Mouse (Mus musculus) kidney, embryonic 15.5 days (tissue): ENCODE results near the gene Cldn7. TPM values are rescaled to one million over a fixed set of nuclear protein-coding genes. Genes with fewer than 3 reads are reported as not detected.
"Not testable (repeated sequence)": the region's sequence is repeated elsewhere in the genome, so short reads cannot be mapped to it uniquely, and the experiment has no call there.

Experiments used
- ATAC-seq: fragments of 200-750 bp; cut with Nextera tagmentation; replicated peaks from 2 replicates; pipeline ENCODE4 v1.8.0; 2017; ENCODE audit warnings: moderate TSS enrichment; ENCODE audit not compliant: low FRiP score
- H3K27ac ChIP-seq: fragments of 300-500 bp; sonication (generic); 2 replicates; pipeline ENCODE4 v1.5.1; 2015; ENCODE audit warnings: mild to moderate bottlenecking, inconsistent platforms
- H3K27me3 ChIP-seq: fragments of 300-500 bp; sonication (generic); 2 replicates; pipeline ENCODE4 v1.6.1; 2015; ENCODE audit warnings: inconsistent platforms
- H3K36me3 ChIP-seq: fragments of 300-500 bp; sonication (generic); 2 replicates; pipeline ENCODE4 v1.6.1; 2015; ENCODE audit warnings: inconsistent platforms
- H3K4me1 ChIP-seq: fragments of 300-500 bp; sonication (generic); 2 replicates; pipeline ENCODE4 v1.6.1; 2015; ENCODE audit warnings: inconsistent platforms
- H3K4me2 ChIP-seq: fragments of 300-500 bp; sonication (generic); 2 replicates; pipeline ENCODE4 v1.6.1; 2015; ENCODE audit warnings: moderate library complexity, mild to moderate bottlenecking, inconsistent platforms
- H3K4me3 ChIP-seq: fragments of 300-500 bp; sonication (generic); replicated peaks from 2 replicates; pipeline ENCODE4 v1.5.1; 2015; ENCODE audit warnings: mild to moderate bottlenecking, inconsistent platforms
- H3K9ac ChIP-seq: fragments of 300-500 bp; sonication (generic); 2 replicates; pipeline ENCODE4 v1.6.1; 2015; ENCODE audit warnings: mild to moderate bottlenecking, inconsistent platforms
- H3K9me3 ChIP-seq: fragments of 300-500 bp; sonication (generic); replicated peaks from 2 replicates; pipeline ENCODE4 v1.6.1; 2016; ENCODE audit warnings: inconsistent platforms
- WGBS: fragments of 180-500 bp; shearing (Covaris S2); methylation state at CpG from one replicate; pipeline ENCODE4 v1.1.7; 2015; ENCODE audit warnings: mixed read lengths; 5-methylcytosine and 5-hydroxymethylcytosine counted together
- polyA plus RNA-seq: library from polyadenylated mRNA; unstranded; fragments of >200 nt; fragmentation: Nextera tagmentation; extraction: Ambion mirVana; gene quantifications from 2 replicates; pipeline ENCODE4 v1.2.1, GENCODE M21; 2015

Gene Cldn7
- 173 and 178 TPM in 2 replicates for polyA plus RNA-seq

DNA sequence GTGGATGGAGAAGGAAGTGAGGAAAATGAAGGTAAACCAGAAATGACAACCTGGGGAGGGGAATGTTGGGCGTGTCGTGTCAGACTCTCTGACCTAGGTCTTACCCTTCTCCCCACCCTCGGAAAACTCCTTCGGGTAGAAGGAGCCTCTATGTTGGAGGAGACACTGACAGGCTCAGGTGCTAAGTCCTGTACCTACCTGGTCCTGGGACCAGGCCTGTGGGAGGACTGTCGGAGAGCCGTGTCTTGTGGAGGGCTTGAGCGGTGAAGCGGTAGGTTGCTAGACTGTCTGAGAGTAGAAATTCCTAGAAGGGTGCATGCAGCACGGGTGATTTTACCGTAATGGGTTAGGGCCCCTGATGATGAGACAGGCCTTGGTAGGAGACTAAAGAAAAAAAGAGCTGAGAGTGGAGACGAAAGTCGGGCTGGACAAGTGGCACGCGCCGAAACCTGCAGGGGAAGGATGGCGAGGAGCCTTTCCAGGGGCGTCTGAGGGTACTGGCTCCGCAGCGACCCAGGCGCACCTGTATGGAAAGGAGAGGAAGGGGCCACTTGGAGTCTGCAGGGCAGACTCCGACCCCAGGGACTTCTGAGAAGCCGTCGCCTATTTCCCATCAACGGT is at the start of gene Cldn7:
Cldn7 (plus strand) TSS at position 130 of the 621 bp plus-strand sequence.
- H3K36me3 ChIP-seq = peaks cover 24% of the 10 kb centered on the region
- peak within 1 kb of the TSS; percentile 53 for H3K4me3 ChIP-seq
- H3K27me3 ChIP-seq = peaks cover 78% of the 10 kb centered on the region
- no peaks in the 10 kb centered on the region for H3K9me3 ChIP-seq
- 7% methylated on average over 24 of the region's 24 CpGs for WGBS
- peak within 1 kb of the TSS; percentile 83 for H3K27ac ChIP-seq
- H3K4me1 ChIP-seq = peaks cover 37% of the 10 kb centered on the region
- H3K4me2 ChIP-seq = peak within 1 kb of the TSS; percentile 74
- H3K9ac ChIP-seq = peak within 1 kb of the TSS; percentile 59
- no peak; the same call in 1 of the 2 replicates for ATAC-seq

DNA sequence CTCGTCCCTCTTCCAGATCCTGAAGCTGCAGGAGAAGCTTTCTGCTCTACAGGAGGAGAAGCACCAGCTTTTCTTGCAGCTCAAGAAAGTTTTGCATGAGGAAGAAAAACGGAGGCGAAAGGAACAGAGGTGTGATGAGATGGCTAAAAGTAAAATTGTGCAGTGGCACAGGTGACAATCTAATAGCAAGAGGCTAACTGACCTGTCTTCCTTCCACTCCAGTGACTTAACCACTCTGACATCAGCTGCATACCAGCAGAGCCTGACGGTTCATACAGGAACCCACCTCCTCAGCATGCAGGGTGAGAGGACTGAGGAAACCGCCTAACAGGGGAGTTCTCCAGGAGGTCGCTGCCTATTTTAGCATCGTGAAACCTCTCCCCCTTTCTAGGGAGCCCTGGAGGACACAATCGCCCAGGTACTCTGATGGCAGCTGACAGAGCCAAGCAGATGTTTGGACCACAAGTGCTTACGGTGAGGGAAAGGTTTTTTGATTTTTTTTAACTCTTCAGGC is 49.6 kb upstream of the Cldn7 start:
- Histone ChIP-seq H3K36me3 (peaks cover 82% of the 10 kb centered on the region), H3K4me2 (peak overlapping the region; percentile 87), H3K4me3 (peak overlapping the region; percentile 72), H3K4me1 (peaks cover 58% of the 10 kb centered on the region), H3K27me3 (no peaks in the 10 kb centered on the region), H3K9me3 (no peaks in the 10 kb centered on the region), H3K27ac (no peak overlapping the region), H3K9ac (peak overlapping the region; percentile 76)
- no peak for ATAC-seq
- WGBS = 38% methylated on average over 9 of the region's 9 CpGs

DNA sequence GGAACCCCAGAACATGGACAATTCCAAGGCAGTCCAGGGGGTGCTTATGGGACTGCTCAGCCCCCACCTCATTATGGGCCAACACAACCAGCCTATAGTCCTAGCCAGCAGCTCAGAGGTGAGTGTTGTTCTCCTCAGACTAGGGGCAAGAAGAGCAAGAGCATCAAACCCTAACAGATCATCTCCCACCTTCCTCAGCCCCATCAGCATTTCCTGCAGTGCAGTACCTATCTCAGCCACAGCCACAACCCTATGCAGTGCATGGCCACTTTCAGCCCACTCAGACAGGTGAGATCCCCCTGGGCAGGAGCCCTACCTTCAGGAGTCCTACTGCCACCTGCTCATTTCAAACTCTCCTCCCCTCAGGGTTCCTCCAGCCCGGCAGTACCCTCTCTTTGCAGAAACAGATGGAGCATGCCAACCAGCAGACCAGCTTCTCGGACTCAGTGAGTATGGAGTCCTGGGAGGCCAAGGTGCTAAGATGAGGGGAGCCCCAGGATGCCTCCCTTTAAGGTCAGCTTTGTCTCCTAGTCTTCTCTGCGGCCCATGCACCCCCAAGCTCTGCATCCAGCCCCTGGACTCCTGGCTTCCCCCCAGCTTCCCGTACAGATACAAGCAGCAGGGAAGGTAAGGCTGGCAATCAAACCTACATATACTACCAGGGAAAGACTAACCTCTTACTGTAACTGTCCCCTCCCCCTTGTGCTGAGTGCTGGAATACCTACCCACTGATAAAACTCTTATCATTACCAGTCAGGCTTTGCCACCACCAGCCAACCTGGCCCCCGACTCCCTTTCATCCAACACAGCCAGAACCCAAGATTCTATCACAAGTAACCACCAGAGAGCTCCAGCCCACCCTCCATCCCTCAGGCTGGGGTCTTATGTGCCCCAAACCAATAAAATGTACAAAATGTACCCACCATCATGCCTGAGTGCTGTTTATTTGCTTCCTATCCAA is 48.6 kb upstream of the Cldn7 start:
- Histone ChIP-seq H3K4me1 (peaks cover 58% of the 10 kb centered on the region), H3K27ac (no peak overlapping the region), H3K9ac (no peak overlapping the region), H3K36me3 (peaks cover 72% of the 10 kb centered on the region), H3K4me2 (peak overlapping the region; percentile 87), H3K9me3 (no peaks in the 10 kb centered on the region), H3K4me3 (no peak overlapping the region; the same call in 1 of the 2 replicates), H3K27me3 (no peaks in the 10 kb centered on the region)
- WGBS = 60% methylated on average over 5 of the region's 5 CpGs
- ATAC-seq = no peak

DNA sequence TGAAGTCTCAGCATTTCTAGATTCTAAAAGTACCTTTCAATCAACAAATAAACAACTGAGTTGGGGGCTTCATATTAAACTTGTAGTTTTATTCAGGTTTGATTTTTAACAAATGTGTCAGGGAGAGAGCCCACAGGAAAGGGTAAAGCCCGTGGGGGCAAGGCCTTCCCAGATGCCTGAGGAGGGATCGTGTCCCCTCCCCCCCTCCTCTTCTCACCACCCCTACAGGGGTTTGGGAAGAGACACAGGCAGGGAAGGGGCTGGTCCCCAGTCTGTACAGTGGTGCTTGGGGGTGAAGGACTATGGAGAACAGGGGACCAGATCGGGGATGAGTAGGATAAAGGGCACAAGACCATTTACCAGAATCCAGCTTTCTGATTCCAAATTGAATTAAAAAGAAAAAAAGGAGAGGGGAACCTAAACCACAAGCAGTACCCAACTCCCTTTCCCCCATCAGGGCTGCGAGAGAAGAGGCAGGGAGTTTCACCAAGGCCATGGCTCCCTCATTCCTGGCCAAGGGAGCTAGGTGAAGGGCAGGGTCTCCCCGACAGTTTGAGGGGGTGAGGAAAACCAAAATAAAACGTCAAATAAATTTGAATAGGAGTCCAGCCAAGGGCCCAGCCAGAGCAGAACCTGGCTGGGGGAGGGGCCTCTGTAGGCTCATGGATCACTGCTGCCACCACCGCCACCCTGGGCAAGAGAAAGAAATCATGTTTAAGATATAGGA is 47.8 kb upstream of the Cldn7 start:
- not testable (repeated sequence) for H3K27ac ChIP-seq, H3K4me2 ChIP-seq, H3K27me3 ChIP-seq, ATAC-seq, H3K9ac ChIP-seq, H3K4me3 ChIP-seq, H3K9me3 ChIP-seq
- Histone ChIP-seq H3K36me3 (peaks cover 64% of the 10 kb centered on the region), H3K4me1 (peaks cover 58% of the 10 kb centered on the region)
- WGBS = 52% methylated on average over 7 of the region's 7 CpGs

DNA sequence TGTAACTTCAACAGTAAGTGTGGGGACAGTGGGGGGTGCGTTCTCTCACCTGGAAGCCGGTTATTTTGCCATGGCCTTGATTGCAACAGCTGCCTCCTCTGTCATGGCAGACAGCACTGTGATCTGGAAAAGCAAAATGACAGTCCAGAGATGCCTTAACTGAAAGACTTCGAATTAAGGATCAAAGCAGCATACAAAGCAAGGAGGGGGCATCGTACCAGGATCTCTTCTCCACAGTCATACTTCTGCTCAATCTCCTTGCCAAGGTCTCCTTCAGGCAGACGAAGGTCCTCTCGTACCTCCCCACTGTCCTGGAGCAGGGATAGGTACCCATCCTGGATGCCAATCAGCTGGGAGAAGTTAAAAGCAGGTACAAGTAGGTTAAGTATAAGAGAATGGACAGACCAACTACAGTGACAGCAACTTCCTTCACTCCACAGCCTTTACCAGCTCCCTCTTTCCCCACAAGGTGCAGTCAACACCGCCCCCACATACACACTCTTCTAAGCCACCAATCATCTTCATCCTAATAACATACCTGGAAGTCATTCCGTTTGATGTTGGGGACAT is 47.1 kb upstream of the Cldn7 start:
- no peak for ATAC-seq
- Histone ChIP-seq H3K27ac (no peak overlapping the region), H3K36me3 (peaks cover 57% of the 10 kb centered on the region), H3K9me3 (no peaks in the 10 kb centered on the region), H3K4me1 (peaks cover 62% of the 10 kb centered on the region), H3K9ac (no peak overlapping the region), H3K4me3 (no peak overlapping the region), H3K27me3 (no peaks in the 10 kb centered on the region), H3K4me2 (no peak overlapping the region)
- WGBS = 88% methylated on average over 8 of the region's 8 CpGs

DNA sequence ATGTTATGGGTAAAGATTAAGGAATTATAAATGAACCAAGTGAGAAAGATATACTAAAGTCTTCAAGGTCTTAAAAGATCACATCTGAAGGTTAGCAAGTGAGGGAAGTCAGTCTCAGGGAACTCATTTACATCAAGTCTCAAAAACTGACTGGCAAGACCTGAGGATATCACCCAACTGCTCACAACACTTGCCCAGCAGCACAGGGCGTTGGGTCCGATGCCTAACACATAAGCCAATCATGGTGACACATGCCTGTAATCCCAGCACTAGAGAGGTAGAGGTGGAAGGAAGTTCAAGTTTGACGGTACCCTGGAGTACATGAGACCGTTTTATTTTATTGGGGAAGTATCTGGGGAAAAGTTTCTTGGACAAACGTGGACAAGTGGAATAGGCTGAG is 46.5 kb upstream of the Cldn7 start:
- no peak overlapping the region for H3K4me3 ChIP-seq
- H3K9me3 ChIP-seq = no peaks in the 10 kb centered on the region
- H3K4me1 ChIP-seq = peaks cover 60% of the 10 kb centered on the region
- no peak overlapping the region for H3K27ac ChIP-seq
- H3K36me3 ChIP-seq = peaks cover 51% of the 10 kb centered on the region
- H3K9ac ChIP-seq = no peak overlapping the region
- ATAC-seq = no peak
- no peaks in the 10 kb centered on the region for H3K27me3 ChIP-seq
- 82% methylated on average over 5 of the region's 5 CpGs for WGBS
- no peak overlapping the region for H3K4me2 ChIP-seq

DNA sequence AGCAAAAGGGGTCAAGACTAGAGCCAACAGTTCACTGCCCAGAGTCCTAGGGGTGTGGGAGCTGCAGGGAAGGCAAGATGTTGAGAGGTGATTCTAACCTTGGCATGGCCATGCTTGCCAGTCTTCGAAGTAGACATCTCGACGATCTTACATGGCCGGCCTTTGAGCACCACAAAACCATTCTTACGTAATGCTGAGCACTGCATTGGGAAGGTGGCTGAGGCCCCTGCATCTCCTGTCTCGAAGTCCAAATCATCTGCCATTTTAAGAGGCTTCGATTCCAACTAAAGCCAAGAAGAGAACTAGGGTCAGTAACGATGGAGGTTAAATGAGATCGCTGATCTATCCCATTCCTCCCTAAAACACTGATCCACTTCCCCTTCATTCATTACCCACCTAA is 45.5 kb upstream of the Cldn7 start:
- no peaks in the 10 kb centered on the region for H3K9me3 ChIP-seq
- peaks cover 46% of the 10 kb centered on the region for H3K36me3 ChIP-seq
- no peak for ATAC-seq
- H3K4me3 ChIP-seq = peak overlapping the region; percentile 76
- H3K4me2 ChIP-seq = peak overlapping the region; percentile 89
- peak overlapping the region; percentile 100 for H3K27ac ChIP-seq
- no peaks in the 10 kb centered on the region for H3K27me3 ChIP-seq
- WGBS = 82% methylated on average over 9 of the region's 9 CpGs
- peaks cover 54% of the 10 kb centered on the region for H3K4me1 ChIP-seq
- peak overlapping the region; percentile 96; the same call in 1 of the 2 replicates for H3K9ac ChIP-seq

DNA sequence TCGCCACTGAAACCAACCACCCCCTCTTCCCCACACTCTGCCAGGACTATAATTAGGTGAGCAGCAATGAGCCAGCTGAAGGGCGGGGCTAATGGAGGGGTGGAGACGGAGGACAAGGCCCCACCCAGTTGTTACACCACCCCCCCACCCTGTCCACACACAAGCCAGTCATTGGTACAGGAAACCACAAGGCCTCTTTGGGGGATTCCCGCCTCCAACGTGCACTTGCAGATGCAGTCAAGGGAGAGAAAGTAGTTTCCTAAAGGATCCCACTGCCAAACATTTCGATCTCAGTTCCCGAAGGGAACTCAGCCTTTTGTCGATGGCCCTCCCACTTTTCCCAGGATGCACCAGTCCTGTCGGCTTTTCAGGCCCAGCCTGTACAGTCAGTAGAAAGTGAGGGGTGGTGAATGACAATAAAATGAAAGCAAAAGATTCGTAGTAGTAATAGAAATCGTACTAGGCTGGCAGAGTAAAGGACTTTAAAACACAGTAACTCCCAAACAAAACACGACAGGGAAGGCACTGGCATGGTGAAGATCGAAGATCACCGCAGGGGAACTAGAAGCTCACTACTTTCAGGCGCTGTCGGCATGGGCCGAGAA is 44.8 kb upstream of the Cldn7 start:
- Histone ChIP-seq H3K9ac (peak overlapping the region; percentile 96), H3K27ac (peak overlapping the region; percentile 100), H3K36me3 (peaks cover 44% of the 10 kb centered on the region), H3K9me3 (no peaks in the 10 kb centered on the region), H3K27me3 (no peaks in the 10 kb centered on the region), H3K4me1 (peaks cover 49% of the 10 kb centered on the region), H3K4me2 (peak overlapping the region; percentile 89), H3K4me3 (peak overlapping the region; percentile 76)
- WGBS = under 1% methylated on average over 17 of the region's 17 CpGs
- 0 out of 2 replicates have a peak, but pooled peaks have one; percentile 3 for ATAC-seq

DNA sequence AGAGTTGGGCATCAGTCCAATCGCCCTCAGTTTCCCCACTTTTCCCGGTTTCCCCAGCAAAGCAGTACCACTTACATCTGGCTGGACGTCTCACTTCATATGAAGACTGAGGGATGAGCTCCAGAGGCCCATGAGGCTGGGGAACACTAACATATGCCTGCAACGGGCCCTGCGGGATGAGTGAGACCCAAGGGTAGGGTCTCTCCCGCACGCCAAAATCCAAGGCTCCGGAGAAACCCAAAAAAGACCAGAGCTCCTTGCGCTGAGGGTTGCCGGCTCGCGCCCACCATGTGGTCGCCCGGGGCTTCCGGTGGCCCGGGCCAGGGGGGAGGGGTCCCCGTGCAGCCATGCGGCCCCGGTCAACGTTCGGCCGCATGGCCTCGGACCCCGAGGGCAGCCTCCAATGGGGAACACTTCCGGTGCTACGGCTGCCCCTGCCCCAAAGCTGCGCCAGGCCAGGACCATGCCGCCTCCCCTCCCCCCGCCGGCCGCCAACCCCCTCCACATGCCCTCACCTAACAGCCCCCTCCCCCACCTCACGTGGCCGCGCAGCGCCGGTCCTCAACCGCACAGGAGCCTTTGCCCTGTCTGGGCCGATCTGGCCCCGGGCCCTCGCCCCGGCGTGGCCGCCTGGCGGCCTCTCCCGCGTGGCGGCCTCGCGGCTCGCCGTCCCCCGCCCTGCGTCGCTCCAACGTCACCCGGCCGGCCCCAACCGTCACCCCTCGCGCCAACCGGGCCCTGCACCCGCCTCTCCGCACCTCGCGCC is 44.1 kb upstream of the Cldn7 start:
- Histone ChIP-seq H3K9ac (peak overlapping the region; percentile 96), H3K4me3 (peak overlapping the region; percentile 76), H3K27ac (peak overlapping the region; percentile 100), H3K4me1 (peaks cover 42% of the 10 kb centered on the region), H3K36me3 (peaks cover 37% of the 10 kb centered on the region), H3K4me2 (peak overlapping the region; percentile 89), H3K27me3 (no peaks in the 10 kb centered on the region), H3K9me3 (no peaks in the 10 kb centered on the region)
- WGBS = under 1% methylated on average over 64 of the region's 65 CpGs
- peak; percentile 9 for ATAC-seq

DNA sequence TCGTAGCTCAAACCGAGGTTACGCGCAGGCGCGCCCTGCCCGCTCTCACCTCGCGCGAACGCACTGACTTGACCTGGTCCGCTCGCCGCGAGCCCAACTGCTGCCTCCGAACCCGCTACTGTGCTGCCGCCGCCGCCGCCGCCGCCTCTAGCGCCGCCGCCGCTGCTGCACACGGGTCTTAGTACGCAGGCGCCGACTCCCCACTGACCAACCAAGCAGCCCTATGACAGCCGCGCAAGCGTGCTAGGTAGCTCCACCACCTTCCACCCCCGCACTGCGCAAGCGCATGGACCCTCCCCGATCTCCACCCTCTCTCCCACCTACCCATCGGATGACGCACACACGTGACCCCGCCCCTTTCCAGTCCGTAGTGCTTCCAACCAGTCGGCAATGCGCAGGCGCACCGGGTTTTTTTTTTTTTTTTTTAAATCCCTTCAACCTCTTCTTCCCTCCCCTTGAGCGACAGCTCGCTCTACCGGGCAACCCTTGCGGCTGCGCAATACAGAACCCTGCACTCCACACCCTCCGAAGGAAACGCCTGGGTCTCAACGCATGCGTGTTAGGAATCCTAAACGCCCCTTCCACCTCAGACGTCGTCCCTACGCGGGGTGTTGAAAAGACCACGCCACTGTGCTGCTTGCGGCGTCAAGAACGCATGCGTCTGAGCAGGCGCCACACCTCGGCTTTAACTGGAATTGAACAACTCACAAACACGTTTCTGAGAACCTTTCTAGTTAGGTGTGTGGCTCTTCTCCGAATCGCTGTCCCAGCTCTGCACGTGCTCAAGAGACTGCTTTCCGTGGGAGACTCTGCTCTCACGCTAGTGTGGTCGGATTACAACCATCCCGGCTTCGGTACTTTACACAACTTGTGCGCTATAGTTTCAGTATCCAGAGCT is 43.2 kb upstream of the Cldn7 start, which contains the start of gene Eif5a:
Eif5a (minus strand) TSS at position 845 of the 898 bp plus-strand sequence.
- Histone ChIP-seq H3K9ac (peak within 1 kb of the TSS; percentile 96), H3K4me1 (peaks cover 33% of the 10 kb centered on the region), H3K9me3 (no peaks in the 10 kb centered on the region), H3K4me3 (peak within 1 kb of the TSS; percentile 76), H3K27ac (peak within 1 kb of the TSS; percentile 100), H3K36me3 (peaks cover 28% of the 10 kb centered on the region), H3K4me2 (peak within 1 kb of the TSS; percentile 89), H3K27me3 (no peaks in the 10 kb centered on the region)
- WGBS = under 1% methylated on average over 78 of the region's 78 CpGs
- peak; percentile 96 for ATAC-seq
